Mouse (Mus musculus) urinary bladder, adult 2 months (tissue): ENCODE data around the gene Gbp10. TPM values are rescaled to one million over a fixed set of nuclear protein-coding genes. Genes with fewer than 3 reads are reported as not detected.
"Not testable (repeated sequence)": the region's sequence is repeated elsewhere in the genome, so short reads cannot be mapped to it uniquely, and the experiment has no call there.

Experiments used
- DNase-seq: peaks from one replicate; pipeline ENCODE4 v3.0.0; 2022; ENCODE audit warnings: low spot score
- polyA plus RNA-seq: library from polyadenylated mRNA; depleted of rRNA; stranded (reverse); fragments of >200 nt; gene quantifications from 2 replicates; pipeline ENCODE4 v1.2.3, GENCODE M21; 2012; rRNA removed

Gene Gbp10
- 1.9 and 3.7 TPM in 2 replicates for polyA plus RNA-seq

GRCm38 (mm10) chr5:105239483-105240047 is at the start of gene Gbp10:
Gene Gbp10, minus strand, starts transcription at chr5:105239533.
- not testable (repeated sequence) for DNase-seq

GRCm38 (mm10) chr5:105260673-105261072 is 21.3 kb upstream of the Gbp10 start:
- not testable (repeated sequence) for DNase-seq

GRCm38 (mm10) chr5:105252491-105252890 is 13.2 kb upstream of the Gbp10 start:
- DNase-seq, result no peak

DNA sequence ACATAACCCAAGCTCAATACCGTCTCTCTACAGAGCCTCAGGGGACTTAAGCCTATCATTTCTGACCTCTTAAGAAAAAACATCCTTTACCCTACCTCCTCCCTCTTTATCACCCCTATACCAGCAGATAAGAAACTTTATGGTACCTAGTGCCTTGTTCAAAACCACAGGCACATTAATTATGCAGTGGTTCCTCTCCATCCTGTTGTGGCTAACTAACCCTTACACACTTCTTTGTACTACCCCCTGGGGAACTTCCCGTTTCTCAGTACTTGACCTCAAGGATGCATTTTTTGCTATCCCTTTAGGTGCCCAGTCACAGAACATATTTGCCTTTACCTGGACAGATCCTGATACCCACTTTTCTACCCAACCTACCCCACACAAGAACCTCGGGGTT is 5.4 kb upstream of the Gbp10 start:
- DNase-seq, result not testable (repeated sequence)

DNA sequence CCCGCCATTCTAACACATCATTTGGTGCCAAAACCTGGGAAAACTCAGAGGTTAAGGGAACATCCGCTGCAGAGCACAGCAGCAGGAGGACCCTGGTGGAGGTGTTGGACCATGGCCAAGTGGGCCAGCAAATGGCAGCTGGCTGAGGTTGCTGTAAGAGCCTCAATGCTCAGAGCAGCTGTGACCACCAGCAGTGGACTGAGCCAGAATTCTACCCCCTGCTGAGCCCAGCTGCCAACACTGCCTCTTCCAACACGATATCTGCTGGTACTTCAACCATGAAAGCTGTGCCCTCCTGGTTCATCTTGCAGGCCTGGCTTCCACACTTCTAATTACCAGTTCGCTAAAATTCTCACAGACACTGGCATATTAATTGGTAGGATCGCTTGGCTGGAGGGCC is 1.6 kb upstream of the Gbp10 start:
- DNase-seq, result not testable (repeated sequence)

- not testable (repeated sequence) for DNase-seq
Measured at GRCm38 (mm10) chr5:105238402-105238801, 931 bp downstream of the Gbp10 start.

DNA sequence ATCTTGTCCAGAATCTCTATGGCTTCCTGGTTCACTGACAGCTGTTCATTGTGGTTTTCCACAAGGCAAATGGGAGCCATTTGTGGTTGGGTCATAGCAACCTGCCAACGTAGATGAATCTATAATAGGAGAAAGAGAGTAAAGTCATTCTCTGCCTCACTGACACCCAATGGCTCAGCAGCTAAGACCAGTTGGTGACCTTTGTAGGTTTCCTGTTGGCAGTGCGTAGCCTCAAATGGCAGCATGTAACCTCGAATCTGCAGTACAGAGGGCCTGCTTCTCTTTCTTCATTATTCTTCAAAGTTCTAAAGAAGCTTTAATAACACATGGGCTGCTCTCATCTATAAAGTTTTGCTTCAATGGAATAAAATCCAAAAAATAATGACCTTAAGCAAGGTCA is 3.3 kb downstream of the Gbp10 start:
- DNase-seq, result not testable (repeated sequence)

GRCm38 (mm10) chr5:105208957-105209356 is 30.4 kb downstream of the Gbp10 start:
- not testable (repeated sequence) for DNase-seq

DNA sequence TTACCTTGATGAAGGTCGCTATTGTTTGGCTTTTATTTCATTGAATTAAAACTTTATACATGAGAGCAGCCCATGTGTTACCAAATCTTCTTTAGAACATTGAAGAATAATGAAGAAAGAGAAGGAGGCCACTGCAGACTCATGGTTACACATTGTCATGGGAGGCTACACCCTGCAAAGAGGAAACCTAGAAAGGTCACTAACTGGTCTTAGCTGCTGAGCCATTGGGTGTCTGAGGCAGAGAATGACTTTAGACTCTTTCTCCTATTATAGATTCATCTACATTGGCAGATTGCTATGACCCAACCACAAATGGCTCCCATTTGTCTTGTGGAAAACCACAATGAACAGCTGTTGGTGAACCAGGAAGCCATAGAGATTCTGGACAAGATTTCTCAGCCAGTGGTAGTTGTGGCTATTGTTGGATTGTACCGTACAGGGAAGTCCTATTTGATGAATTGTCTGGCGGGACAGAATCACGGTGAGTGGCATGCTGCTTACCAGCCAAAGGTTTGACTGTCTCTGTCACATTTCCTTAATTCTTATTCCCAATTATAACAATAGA is 38.5 kb downstream of the Gbp10 start:
- DNase-seq, result not testable (repeated sequence)

- not testable (repeated sequence) for DNase-seq
Measured at GRCm38 (mm10) chr5:105199149-105199548, 40.2 kb downstream of the Gbp10 start.

DNA sequence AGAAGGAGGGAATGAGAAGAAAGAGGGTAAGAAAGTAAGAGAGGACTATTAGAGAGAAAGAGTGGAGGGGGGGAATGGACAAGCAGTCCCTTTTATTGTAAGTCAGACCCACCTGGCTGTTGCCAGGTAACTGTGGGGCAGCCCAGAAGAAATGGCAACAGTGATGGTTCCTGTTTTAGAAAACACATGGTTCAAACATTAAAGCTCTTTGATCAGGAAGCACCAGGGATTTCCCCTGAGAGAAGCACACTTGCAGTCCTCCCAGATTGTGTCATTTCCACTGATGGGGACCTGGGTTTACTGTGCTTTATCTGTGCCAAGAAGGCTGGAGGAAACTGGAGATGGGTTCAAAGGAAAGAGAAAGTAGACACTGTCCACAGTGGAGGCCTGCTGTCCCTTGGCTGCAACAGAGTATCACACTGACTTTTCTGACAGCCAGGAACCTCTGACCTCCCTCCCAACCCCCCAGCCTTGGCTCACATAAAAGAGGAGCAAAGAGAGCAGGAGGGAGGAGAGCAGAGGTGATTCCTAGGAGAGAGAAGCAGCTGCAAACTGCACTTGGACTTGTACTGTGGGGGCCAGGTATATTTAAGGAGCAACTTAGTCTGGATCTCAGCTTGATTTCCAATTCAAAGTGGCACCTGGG is 41.3 kb downstream of the Gbp10 start:
- DNase-seq, result not testable (repeated sequence)

DNA sequence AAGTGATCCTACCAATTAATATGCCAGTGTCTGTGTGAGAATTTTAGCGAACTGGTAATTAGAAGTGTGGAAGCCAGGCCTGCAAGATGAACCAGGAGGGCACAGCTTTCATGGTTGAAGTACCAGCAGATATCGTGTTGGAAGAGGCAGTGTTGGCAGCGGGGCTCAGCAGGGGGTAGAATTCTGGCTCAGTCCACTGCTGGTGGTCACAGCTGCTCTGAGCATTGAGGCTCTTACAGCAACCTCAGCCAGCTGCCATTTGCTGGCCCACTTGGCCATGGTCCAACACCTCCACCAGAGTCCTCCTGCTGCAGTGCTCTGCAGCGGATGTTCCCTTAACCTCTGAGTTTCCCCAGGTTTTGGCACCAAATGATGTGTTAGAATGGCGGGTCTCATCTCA is 43.0 kb downstream of the Gbp10 start:
- DNase-seq, result not testable (repeated sequence)

DNA sequence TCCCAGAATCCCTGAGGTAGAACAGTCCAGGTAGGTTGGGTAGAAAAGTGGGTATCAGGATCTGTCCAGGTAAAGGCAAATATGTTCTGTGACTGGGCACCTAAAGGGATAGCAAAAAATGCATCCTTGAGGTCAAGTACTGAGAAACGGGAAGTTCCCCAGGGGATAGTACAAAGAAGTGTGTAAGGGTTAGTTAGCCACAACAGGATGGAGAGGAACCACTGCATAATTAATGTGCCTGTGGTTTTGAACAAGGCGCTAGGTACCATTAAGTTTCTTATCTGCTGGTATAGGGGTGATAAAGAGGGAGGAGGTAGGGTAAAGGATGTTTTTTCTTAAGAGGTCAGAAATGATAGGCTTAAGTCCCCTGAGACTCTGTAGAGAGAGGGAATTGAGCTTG is 46.8 kb downstream of the Gbp10 start:
- DNase-seq, result not testable (repeated sequence)

DNA sequence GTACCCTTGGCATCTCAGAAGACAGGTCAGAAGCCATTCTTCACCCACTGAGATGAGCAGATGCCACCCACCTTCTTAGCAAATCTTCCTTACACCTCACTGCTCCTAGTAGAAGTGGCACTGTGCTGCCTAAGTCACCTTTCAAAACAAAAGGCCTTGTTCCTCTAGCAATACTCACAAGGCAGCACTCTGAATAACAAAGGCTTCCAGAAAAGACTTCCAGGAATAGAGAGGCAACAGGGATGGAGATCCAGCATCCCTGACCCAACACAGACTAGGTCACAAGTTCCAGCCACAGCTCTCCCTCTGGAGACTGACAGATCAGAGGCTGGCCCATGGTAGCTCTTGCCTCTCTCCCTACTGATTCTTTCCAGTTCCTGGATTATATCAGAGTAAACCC is 57.9 kb downstream of the Gbp10 start:
- DNase-seq, result no peak

Other genes with a start within 250 kb of the Gbp10 start
- 11.8 and 18.2 TPM in 2 replicates for gene Gbp9, start 100.0 kb downstream of the Gbp10 start, polyA plus RNA-seq
- 5.6 and 7.7 TPM in 2 replicates for gene Gbp8, start 100.0 kb downstream of the Gbp10 start, polyA plus RNA-seq
- gene Gbp4, start 99.9 kb downstream of the Gbp10 start, polyA plus RNA-seq, result 18.4 and 23.9 TPM in 2 replicates
- 0.95 and 2.3 TPM in 2 replicates for gene Gm43302, start 54.2 kb upstream of the Gbp10 start, polyA plus RNA-seq
- 10.8 and 20.1 TPM in 2 replicates for gene Gbp6, start 54.2 kb upstream of the Gbp10 start, polyA plus RNA-seq
- gene Lrrc8b, start 176.2 kb upstream of the Gbp10 start, polyA plus RNA-seq, result 2.8 and 3.1 TPM in 2 replicates